Mouse (Mus musculus) thymus, postnatal 0 days (tissue): ENCODE data around the gene Eva1a. TPM values are rescaled to one million over a fixed set of nuclear protein-coding genes. Genes with fewer than 3 reads are reported as not detected.

ENCODE experiments used
- DNase-seq: peaks from one replicate; pipeline ENCODE4 v3.0.0-alpha.2; 2015; ENCODE audit warnings: low spot score
- polyA plus RNA-seq: library from polyadenylated mRNA; unstranded; fragments of >200 nt; fragmentation: Nextera tagmentation; extraction: Ambion mirVana; gene quantifications from 2 replicates; pipeline ENCODE4 v1.2.1, GENCODE M21; 2015

Gene Eva1a
- polyA plus RNA-seq, 1 experiment from 2014 or later, result 2.9 TPM

DNA sequence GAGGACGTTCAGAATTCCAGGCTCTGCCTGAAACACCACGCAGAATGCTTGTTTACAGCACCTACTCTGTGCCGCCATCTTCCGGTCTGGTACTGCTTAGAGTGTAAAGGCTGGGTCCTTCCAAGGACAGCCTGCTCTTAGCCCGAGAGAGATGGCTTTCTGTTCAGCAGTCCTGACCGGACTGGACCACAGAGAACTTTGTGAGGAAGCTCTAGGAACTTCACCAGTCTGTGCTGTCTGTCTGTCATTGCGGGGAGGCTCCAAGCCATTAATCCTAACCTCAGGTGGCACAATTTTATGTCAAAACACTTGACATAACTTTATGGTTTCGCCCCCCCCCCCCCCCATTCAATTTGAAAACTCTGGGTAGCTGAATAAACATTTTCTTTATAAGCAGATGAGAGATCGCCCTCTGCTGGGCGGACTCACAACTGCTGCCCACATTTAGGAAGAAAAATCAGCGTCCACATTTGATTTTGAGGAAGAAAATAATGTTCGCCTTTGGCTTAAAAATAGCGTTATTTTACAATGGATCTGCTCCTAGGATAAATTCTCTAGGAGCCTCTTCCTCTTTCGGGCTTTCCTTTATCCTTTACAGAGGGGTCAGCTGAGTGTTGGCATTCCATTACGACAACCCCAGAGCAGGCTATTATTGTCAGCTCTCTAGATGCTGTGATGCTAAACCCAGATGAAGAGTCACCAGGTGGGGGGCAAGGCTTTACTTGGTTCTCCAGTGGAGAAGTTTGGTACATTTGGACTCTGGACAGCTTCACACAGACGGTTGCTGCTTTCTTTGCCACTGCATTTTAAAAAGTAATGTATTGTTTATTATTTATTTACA, 78.7 kb downstream of the Eva1a start:
- DNase-seq, result peak; percentile 4

DNA sequence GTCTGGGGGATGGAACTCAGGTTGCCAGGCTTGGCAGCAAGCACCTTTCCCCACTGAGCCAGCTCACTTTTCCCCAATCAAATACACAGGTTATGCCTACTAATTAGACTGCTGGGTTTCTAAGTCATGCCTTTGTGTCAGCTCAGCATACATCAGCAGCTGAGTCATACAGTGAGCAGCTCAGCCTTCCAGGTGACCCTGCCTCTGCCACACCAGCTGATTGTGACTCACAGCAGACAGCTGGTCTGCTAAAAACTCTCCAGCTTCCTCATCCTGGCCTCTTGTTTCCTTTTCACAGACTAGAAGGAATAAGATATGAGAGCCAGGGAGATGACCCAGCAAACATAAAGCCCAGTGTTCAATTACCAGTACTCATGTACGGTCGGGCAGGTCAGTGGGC, 84.3 kb downstream of the Eva1a start:
- DNase-seq, result no peak

DNA sequence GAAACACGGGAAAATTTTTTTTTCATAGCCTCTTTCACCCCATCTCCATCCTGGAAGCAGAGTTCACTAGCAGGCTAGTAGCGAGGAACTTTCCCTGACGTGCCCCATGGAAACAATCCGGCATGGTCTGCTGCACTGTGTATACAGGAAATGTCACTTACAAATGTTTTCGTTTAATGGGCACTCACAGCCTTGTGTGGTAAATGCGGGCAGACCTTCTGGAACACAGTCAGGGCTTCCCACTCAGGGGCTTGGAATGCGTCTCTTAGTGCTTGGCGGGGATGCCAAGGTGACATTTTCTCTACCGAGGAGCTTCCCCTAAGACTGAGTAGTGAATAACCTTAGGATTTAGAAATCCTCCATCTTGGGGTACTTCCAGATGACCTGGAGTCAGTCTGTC, 87.0 kb downstream of the Eva1a start:
- no peak for DNase-seq

DNA sequence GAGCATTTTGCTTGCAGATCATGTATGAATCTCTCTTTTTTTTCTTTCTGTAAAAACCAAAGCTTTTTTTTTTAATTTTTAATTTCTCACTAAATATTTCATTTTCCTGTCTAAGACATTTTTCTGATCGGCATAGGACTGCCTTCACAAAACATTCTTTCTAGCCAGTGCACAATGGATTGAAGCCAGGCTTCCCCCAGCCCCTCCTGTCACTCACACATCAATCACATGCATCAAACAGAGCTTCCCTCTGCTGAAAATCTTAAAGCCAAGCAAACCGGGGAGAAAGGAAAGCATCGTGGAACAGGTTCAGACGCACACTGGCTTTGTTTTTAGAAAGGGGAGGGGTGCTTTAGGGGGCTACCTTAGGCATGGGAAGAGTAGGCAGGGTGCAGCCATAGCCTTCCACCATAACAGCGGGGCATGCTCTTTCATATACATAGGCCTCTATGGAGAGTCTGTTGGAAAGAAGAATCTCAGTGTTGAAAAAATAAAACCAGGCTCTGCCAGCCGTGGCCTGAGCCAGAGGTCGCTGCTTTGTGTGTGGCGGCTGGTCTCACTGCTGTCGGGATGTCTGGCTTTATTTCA, 88.9 kb downstream of the Eva1a start:
- DNase-seq, result no peak

DNA sequence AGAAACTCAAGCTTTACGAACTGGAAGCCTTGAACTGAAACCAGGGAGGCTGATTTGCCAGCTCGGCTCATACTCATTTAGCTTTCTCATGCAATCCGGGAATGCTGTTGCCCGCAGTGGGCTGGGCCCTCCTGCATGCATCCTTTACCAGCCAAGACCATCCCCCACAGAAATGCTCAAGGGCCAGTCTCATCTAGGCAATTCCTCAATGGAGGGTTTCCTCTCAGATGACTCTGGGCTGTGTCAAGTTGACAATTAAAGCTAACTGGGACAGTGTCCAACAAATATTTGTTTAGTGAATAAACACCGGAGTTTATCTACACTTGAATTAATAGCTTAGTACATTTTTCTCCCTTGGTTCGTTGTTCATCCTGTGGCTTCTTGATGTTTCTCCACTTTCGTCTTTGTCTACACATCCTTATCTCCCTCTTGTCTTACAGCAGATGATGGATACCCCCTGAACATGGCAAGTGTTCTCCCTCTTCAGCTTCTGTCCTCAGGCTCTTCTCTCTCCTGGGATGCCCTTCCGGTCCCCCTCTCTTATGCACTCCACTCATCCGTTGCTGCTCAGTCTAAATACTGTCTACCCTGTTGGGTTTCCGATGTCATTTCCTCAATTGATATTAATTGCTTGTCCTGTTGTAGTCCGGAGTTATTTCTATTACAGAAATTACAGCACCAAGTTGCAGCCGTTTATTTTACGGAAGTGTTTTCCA, 92.2 kb downstream of the Eva1a start:
- no peak for DNase-seq

DNA sequence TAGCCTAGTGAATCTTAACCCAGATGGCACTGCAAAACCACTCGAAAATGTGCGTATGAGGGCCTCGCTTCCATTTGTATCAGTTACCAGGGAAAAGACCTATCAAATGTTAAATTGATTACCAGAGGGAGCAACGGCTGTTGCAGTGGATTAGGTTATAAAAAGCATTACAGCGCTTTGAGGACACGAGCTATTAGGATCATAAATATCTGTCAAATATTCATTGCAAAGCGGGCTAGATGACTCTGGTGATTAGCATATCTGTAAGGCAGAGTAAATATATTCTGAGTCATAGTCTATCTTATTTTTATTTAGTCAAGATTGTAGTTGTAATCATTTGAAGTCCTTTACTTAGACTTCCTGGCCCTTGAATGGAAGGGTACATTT, 92.7 kb downstream of the Eva1a start:
- DNase-seq, result no peak

DNA sequence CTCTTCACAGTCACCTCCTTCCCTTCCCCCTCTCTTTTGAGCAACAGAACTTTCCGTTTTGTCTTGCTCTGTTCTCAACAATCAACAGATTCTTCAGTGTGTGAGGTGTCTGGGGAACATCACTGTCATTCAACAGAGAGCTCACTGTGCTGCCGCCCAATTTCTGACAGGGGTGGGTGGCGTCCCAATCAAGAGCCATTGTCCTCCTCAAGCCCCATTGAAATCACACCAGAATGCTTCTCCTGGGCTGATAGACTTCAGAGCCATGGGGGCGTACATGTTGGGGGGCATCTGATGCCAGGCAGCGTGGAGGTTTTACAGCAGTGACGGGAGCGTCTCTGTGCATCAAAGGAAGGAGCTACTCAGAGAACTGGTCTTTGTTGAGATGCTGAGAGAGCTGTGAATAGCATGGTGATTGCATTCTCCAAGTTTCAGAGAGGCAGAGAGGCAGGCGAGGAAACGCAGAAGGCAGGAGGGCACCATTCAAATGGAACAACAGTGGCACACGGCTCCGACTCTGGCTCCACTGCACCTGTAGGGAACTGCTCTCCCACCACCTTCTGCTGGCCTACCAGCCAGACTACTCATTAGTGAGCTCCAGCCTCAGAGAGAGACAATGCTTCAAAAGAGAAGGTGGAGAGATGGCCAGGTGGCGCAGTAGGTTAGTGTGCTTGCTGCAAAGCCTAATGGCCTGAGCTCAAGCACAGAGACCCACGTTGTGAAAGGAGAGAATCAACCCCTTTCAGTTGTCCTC, 95.3 kb downstream of the Eva1a start:
- DNase-seq, result no peak

Other genes starting within 250 kb of the Eva1a start
- 7.1 and 7.7 TPM in 2 replicates for gene Gcfc2, start 117.4 kb upstream of the Eva1a start, polyA plus RNA-seq
- 35.6 and 44.0 TPM in 2 replicates for gene Mrpl19, start 75.1 kb upstream of the Eva1a start, polyA plus RNA-seq